Mouse (Mus musculus) small intestine, adult 2 months (tissue): ENCODE measurements around the gene 1810024B03Rik. TPM values are rescaled to one million over a fixed set of nuclear protein-coding genes. Genes with fewer than 3 reads are reported as not detected.

Experiments
- H3K27ac ChIP-seq: fragments of 200-500 bp; 2 replicates; pipeline ENCODE4 v1.5.1; 2012; ENCODE audit warnings: low read depth, low read length, control low read depth, inconsistent platforms; ENCODE audit not compliant: insufficient read depth
- H3K27me3 ChIP-seq: fragments of 200-500 bp; 2 replicates; pipeline ENCODE4 v1.6.1; 2012; ENCODE audit warnings: mild to moderate bottlenecking, moderate library complexity, low read length, inconsistent platforms; ENCODE audit not compliant: control insufficient read depth, insufficient read depth
- H3K36me3 ChIP-seq: fragments of 200-500 bp; 2 replicates; pipeline ENCODE4 v1.6.1; 2012; ENCODE audit warnings: mild to moderate bottlenecking, low read length, control low read depth, inconsistent platforms; ENCODE audit not compliant: control insufficient read depth, insufficient read depth
- H3K4me1 ChIP-seq: fragments of 200-500 bp; 2 replicates; pipeline ENCODE4 v1.6.1; 2012; ENCODE audit warnings: low read length, inconsistent platforms, mixed read lengths; ENCODE audit not compliant: control insufficient read depth, insufficient read depth, insufficient read length
- H3K4me3 ChIP-seq: fragments of 200-500 bp; 2 replicates; pipeline ENCODE4 v1.5.1; 2012; ENCODE audit warnings: low read depth, mild to moderate bottlenecking, control low read depth, inconsistent platforms, low read length, moderate library complexity
- CTCF ChIP-seq: fragments of 200-500 bp; IDR thresholded peaks from 2 replicates; pipeline ENCODE4 v1.5.1; 2012; ENCODE audit warnings: low read depth, mild to moderate bottlenecking, control low read depth, inconsistent platforms, low read length, moderate library complexity, mixed read lengths; ENCODE audit not compliant: insufficient replicate concordance, insufficient read length; ENCODE audit errors: extremely low read depth
- POLR2A ChIP-seq: fragments of 200-500 bp; IDR thresholded peaks from 2 replicates; pipeline ENCODE4 v1.6.1; 2012; ENCODE audit warnings: low read depth, mild to moderate bottlenecking, control low read depth, inconsistent platforms, low read length, moderate library complexity
- WGBS: fragments of 180-500 bp; shearing (Covaris S2); methylation state at CpG from one replicate; pipeline ENCODE4 v1.1.7; 2018; 5-methylcytosine and 5-hydroxymethylcytosine counted together
- polyA plus RNA-seq: library from polyadenylated mRNA; depleted of rRNA; stranded (reverse); fragments of >200 nt; gene quantifications from 2 replicates; pipeline ENCODE4 v1.2.3, GENCODE M21; 2012; rRNA removed

Gene 1810024B03Rik
- polyA plus RNA-seq, 1 experiment, result 0.60 TPM

- Histone ChIP-seq H3K27ac (no peak overlapping the region), H3K27me3 (no peaks in the 10 kb centered on the region), H3K4me3 (no peak overlapping the region), H3K4me1 (peaks cover 16% of the 10 kb centered on the region; the same call in 1 of the 2 replicates), H3K36me3 (peaks cover 1% of the 10 kb centered on the region; the same call in 1 of the 2 replicates)
- no peak for TF ChIP-seq CTCF
- WGBS, result 81% methylated on average over 8 of the region's 8 CpGs
Measured at GRCm38 (mm10) chr2:127139094-127139493, 69.0 kb downstream of the 1810024B03Rik start.

GRCm38 (mm10) chr2:127138449-127138848 is 69.6 kb downstream of the 1810024B03Rik start:
- no peak overlapping the region for H3K4me3 ChIP-seq
- 64% methylated on average over 4 of the region's 4 CpGs for WGBS
- TF ChIP-seq POLR2A (no peak), CTCF (no peak)
- peaks cover 15% of the 10 kb centered on the region; the same call in 1 of the 2 replicates for H3K4me1 ChIP-seq
- no peak overlapping the region for H3K27ac ChIP-seq
- H3K36me3 ChIP-seq, result peaks cover 1% of the 10 kb centered on the region; the same call in 1 of the 2 replicates
- no peaks in the 10 kb centered on the region for H3K27me3 ChIP-seq

- TF ChIP-seq CTCF, result no peak
- TF ChIP-seq POLR2A, result no peak
- Histone ChIP-seq H3K4me3 (no peak overlapping the region), H3K36me3 (peaks cover 1% of the 10 kb centered on the region; the same call in 1 of the 2 replicates)
Measured at GRCm38 (mm10) chr2:127137838-127138420, 70.2 kb downstream of the 1810024B03Rik start.

DNA sequence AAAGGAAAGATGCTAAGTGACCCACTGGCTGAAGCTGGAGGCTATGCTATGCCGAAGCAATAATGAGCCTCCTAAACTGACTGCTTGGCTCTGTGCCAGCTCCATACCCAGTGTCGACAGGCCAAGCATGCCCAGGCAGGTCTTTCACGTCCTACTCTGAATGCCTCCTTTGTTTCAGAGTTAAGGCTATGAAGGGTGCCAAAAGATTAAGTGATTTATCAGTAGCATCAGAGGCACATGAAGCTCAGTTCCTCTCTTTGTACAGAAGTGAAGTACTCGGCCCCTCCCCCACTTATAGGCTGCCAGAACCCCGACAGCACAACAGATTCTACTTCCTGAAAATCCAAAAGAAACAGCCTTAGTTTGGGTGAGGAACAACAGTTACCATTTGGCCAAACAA is 71.1 kb downstream of the 1810024B03Rik start:
- no peak for TF ChIP-seq POLR2A
- no peak for TF ChIP-seq CTCF
- Histone ChIP-seq H3K4me3 (no peak overlapping the region), H3K36me3 (peaks cover 1% of the 10 kb centered on the region; the same call in 1 of the 2 replicates), H3K27ac (peak overlapping the region; percentile 26), H3K27me3 (no peaks in the 10 kb centered on the region), H3K4me1 (peaks cover 12% of the 10 kb centered on the region; the same call in 1 of the 2 replicates)
- WGBS, result 3% methylated on average over 5 of the region's 5 CpGs

More at GRCm38 (mm10) chr2:127137838-127138420, 70.2 kb downstream of the 1810024B03Rik start:
- WGBS, result 52% methylated on average over 10 of the region's 10 CpGs
- Histone ChIP-seq H3K4me1 (peaks cover 13% of the 10 kb centered on the region; the same call in 1 of the 2 replicates), H3K27ac (no peak overlapping the region), H3K27me3 (no peaks in the 10 kb centered on the region)

Other genes starting within 250 kb of the 1810024B03Rik start
- gene Ap4e1, start 199.6 kb downstream of the 1810024B03Rik start, polyA plus RNA-seq, result 0.19 and 0.76 TPM in 2 replicates
- gene Blvra, start 137.6 kb downstream of the 1810024B03Rik start, polyA plus RNA-seq, result 2.1 and 3.7 TPM in 2 replicates
- 0.86 and 2.2 TPM in 2 replicates for gene Ncaph, start 74.3 kb downstream of the 1810024B03Rik start, polyA plus RNA-seq
- gene Itpripl1, start 64.8 kb downstream of the 1810024B03Rik start, polyA plus RNA-seq, result 2.4 and 6.6 TPM in 2 replicates
- gene Snrnp200, start 106 bp upstream of the 1810024B03Rik start, polyA plus RNA-seq, result 13.9 and 25.5 TPM in 2 replicates
- gene Ciao1, start 39.5 kb upstream of the 1810024B03Rik start, polyA plus RNA-seq, result 19.2 and 35.1 TPM in 2 replicates
- gene Tmem127, start 39.6 kb upstream of the 1810024B03Rik start, polyA plus RNA-seq, result 67.2 and 183 TPM in 2 replicates
- gene Stard7, start 61.9 kb upstream of the 1810024B03Rik start, polyA plus RNA-seq, result 47.5 and 74.3 TPM in 2 replicates
- gene Dusp2, start 127.9 kb upstream of the 1810024B03Rik start, polyA plus RNA-seq, result 5.2 and 10.2 TPM in 2 replicates
- gene Astl, start 130.4 kb upstream of the 1810024B03Rik start, polyA plus RNA-seq, result not detected in 2 replicates
- gene Adra2b, start 154.9 kb upstream of the 1810024B03Rik start, polyA plus RNA-seq, result 0.48 and 0.53 TPM in 2 replicates
- gene Gpat2, start 216.9 kb upstream of the 1810024B03Rik start, polyA plus RNA-seq, result 0.05 TPM in 1 of 2 replicates, not detected in the other
- 3.6 and 8.2 TPM in 2 replicates for gene Fahd2a, start 236.3 kb upstream of the 1810024B03Rik start, polyA plus RNA-seq